9 mouse cellular contexts compared by ENCODE assay signal in the genomic region with DNA sequence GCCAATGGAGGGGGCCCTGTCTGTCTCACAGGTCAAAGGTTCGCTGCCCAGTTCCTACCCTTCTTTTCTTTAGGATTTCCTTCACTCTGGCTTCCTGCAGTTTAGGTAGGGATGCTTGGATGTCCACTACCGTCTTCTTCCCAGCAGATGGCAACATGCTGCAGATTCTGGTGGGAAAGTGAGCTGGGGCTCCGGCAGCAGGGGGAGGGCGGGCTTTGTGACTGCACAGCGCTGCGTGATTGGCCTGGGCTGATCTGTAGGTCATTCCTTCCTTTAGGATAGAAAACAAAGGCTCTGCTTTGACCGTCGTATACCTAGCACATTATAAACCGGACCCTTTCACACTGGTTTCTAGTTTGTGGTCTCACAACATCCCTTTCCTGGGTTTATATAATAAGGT. TPM values are rescaled to one million over a fixed set of nuclear protein-coding genes. Genes with fewer than 3 reads are reported as not detected.
DNase-seq lines count a peak whose midpoint lies in the region; ATAC-seq lines count a peak whose summit lies in the region.
"Had no signal": no experiment of that assay in that cellular context is flagged by ENCODE, and none has a peak within 500 bp of the region (broad histone marks: within the 10 kb centered on the region; RNA-seq: fewer than 3 reads in every experiment).

No protein-coding gene starts in this region.

- H3K27me3 ChIP-seq in heart, embryonic 12.5 days (replicated peaks): peaks cover 28% of the 10 kb centered on the region
- 0 out of 2 replicates have a peak, but pooled peaks cover 3% of the 10 kb centered on the region for H3K27me3 ChIP-seq in kidney, embryonic 15.5 days
- no peaks in the 10 kb centered on the region for H3K27me3 ChIP-seq in limb, embryonic 15.5 days

- no peak overlapping the region for H3K4me3 ChIP-seq in heart, embryonic 12.5 days
- H3K4me3 ChIP-seq in kidney, embryonic 15.5 days (replicated peaks): no peak overlapping the region
- no peak overlapping the region for H3K4me3 ChIP-seq in limb, embryonic 15.5 days

- peak; percentile 30 for DNase-seq in ovary, adult 18-20 months (ENCODE audit: low spot score)
- no peak for DNase-seq in ovary, postnatal 10 days (ENCODE audit: low spot score)
- peak; percentile 88 for DNase-seq in embryo, embryonic 11 days
- DNase-seq in neural tube, embryonic 10.5 days (ENCODE audit: extremely low spot score, low spot score): peak; percentile 76
- no peak for DNase-seq in T-cell, adult 2 months (ENCODE audit: low spot score)

- H3K27ac ChIP-seq in heart, embryonic 12.5 days (ENCODE audit: poor library complexity, severe bottlenecking): no peak overlapping the region
- H3K27ac ChIP-seq in kidney, embryonic 15.5 days: no peak overlapping the region
- no peak overlapping the region for H3K27ac ChIP-seq in limb, embryonic 15.5 days

- no peaks in the 10 kb centered on the region for H3K9me3 ChIP-seq in heart, embryonic 12.5 days (replicated peaks)
- no peaks in the 10 kb centered on the region for H3K9me3 ChIP-seq in kidney, embryonic 15.5 days (replicated peaks)
- no peaks in the 10 kb centered on the region for H3K9me3 ChIP-seq in limb, embryonic 15.5 days
- H3K9me3 ChIP-seq: G1E had no signal

- peak overlapping the region; percentile 50 for H3K4me2 ChIP-seq in heart, embryonic 12.5 days
- peak overlapping the region; percentile 38 for H3K4me2 ChIP-seq in kidney, embryonic 15.5 days
- no peak overlapping the region for H3K4me2 ChIP-seq in limb, embryonic 15.5 days

- WGBS in heart, embryonic 12.5 days: 8% methylated on average over 9 of the region's 9 CpGs
- WGBS in kidney, embryonic 15.5 days: 7% methylated on average over 9 of the region's 9 CpGs
- WGBS in limb, embryonic 15.5 days: 7% methylated on average over 9 of the region's 9 CpGs

- ATAC-seq in heart, embryonic 12.5 days (ENCODE audit: insufficient number of reproducible peaks, low FRiP score): peak; percentile 45; the same call in 1 of the 2 replicates
- peak; percentile 69; the same call in 1 of the 2 replicates for ATAC-seq in kidney, embryonic 15.5 days (replicated peaks; ENCODE audit: low FRiP score)
- 0 out of 2 replicates have a peak, but pooled peaks have one; percentile 58 for ATAC-seq in limb, embryonic 15.5 days (ENCODE audit: insufficient number of reproducible peaks, low FRiP score, low TSS enrichment, low read depth)

- no peaks in the 10 kb centered on the region for H3K36me3 ChIP-seq in heart, embryonic 12.5 days
- no peaks in the 10 kb centered on the region for H3K36me3 ChIP-seq in kidney, embryonic 15.5 days
- H3K36me3 ChIP-seq in limb, embryonic 15.5 days: no peaks in the 10 kb centered on the region
- H3K36me3 ChIP-seq: G1E had no signal

- no peaks in the 10 kb centered on the region for H3K4me1 ChIP-seq in heart, embryonic 12.5 days (replicated peaks)
- 0 out of 2 replicates have a peak, but pooled peaks cover 4% of the 10 kb centered on the region for H3K4me1 ChIP-seq in kidney, embryonic 15.5 days
- H3K4me1 ChIP-seq in limb, embryonic 15.5 days: no peaks in the 10 kb centered on the region

- no peak overlapping the region for H3K9ac ChIP-seq in heart, embryonic 12.5 days
- no peak overlapping the region for H3K9ac ChIP-seq in kidney, embryonic 15.5 days
- H3K9ac ChIP-seq in limb, embryonic 15.5 days: no peak overlapping the region

RNA-seq across cellular contexts. Expression of a gene that starts 29.9 kb away (rescaled TPM):
- polyA plus RNA-seq in heart, embryonic 12.5 days (2016; fragmentation: Nextera tagmentation; extraction: Ambion mirVana): 0.03 TPM in 1 of 2 replicates, not detected in the other
- 0.14 and 0.17 TPM in 2 replicates for polyA plus RNA-seq in kidney, embryonic 15.5 days (2015; fragmentation: Nextera tagmentation; extraction: Ambion mirVana)
- 0.02 and 0.04 TPM in 2 replicates for polyA plus RNA-seq in limb, embryonic 15.5 days (2015; fragmentation: Nextera tagmentation; extraction: Ambion mirVana)
- polyA plus RNA-seq: G1E had no signal

RNA-seq across cellular contexts. Expression of a gene that starts 38.2 kb away (rescaled TPM):
- polyA plus RNA-seq in heart, embryonic 12.5 days (2016; fragmentation: Nextera tagmentation; extraction: Ambion mirVana): 0.50 and 0.70 TPM in 2 replicates
- 1.8 and 2.0 TPM in 2 replicates for polyA plus RNA-seq in kidney, embryonic 15.5 days (2015; fragmentation: Nextera tagmentation; extraction: Ambion mirVana)
- 0.15 and 0.60 TPM in 2 replicates for polyA plus RNA-seq in limb, embryonic 15.5 days (2015; fragmentation: Nextera tagmentation; extraction: Ambion mirVana)
- polyA plus RNA-seq: G1E had no signal

RNA-seq across cellular contexts. Expression of a gene that starts 59.7 kb away (rescaled TPM):
- polyA plus RNA-seq in heart, embryonic 12.5 days (2016; fragmentation: Nextera tagmentation; extraction: Ambion mirVana): 22.4 and 22.7 TPM in 2 replicates
- polyA plus RNA-seq in kidney, embryonic 15.5 days (2015; fragmentation: Nextera tagmentation; extraction: Ambion mirVana): 15.2 and 15.6 TPM in 2 replicates
- polyA plus RNA-seq in limb, embryonic 15.5 days (2015; fragmentation: Nextera tagmentation; extraction: Ambion mirVana): 18.4 and 19.7 TPM in 2 replicates

Comparison
In these comparisons a context has a peak if more than half of its experiments do, and no peak if none do; other contexts are left out.
1. DNase-seq: peak in ovary, adult 18-20 months (single experiment), embryo, embryonic 11 days (single experiment) and neural tube, embryonic 10.5 days (single experiment); none in ovary, postnatal 10 days (single experiment) and T-cell, adult 2 months (single experiment).
2. Peak in every context shown above with its lines, with median percentiles within 50 percentile points of each other: ATAC-seq.